Mouse (Mus musculus): ENCODE data around the gene Taar5.

DNA sequence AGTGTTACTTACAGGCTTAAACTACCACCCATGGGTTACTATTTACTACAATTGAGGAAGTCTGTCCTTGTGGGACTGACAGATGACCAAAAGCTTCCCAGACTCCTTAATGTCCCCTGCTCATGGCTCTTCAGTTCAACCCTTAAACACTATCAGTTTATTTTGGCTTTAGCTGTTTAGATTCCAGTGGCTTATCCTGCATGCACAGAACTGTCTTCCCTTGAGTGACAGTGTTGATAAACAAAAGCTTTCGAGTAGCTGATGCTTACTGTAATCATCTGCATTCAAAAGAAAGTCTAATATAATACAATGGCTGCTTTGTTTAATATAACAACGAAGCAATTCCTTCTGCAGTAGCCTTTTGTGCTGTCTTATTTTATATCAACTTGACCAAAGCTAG, 36.5 kb downstream of the Taar5 start:
- TF ChIP-seq CTCF (IDR thresholded peaks at IDR 0.05) (no peak), EP300 (IDR thresholded peaks at IDR 0.05) (no peak)

Measured in lung, postnatal 0 days (tissue).